Mouse (Mus musculus) intestine, embryonic 15.5 days (tissue): ENCODE results near the gene Ppip5k1. TPM values are rescaled to one million over a fixed set of nuclear protein-coding genes. Genes with fewer than 3 reads are reported as not detected.

Experiments
- ATAC-seq: fragments of 200-750 bp; cut with Nextera tagmentation; 2 replicates; pipeline ENCODE4 v1.8.0; 2017; ENCODE audit warnings: moderate TSS enrichment, moderate library complexity
- H3K27ac ChIP-seq: fragments of 300-500 bp; sonication (generic); 2 replicates; pipeline ENCODE4 v1.5.1; 2015; ENCODE audit warnings: mild to moderate bottlenecking, inconsistent platforms
- H3K27me3 ChIP-seq: fragments of 300-500 bp; sonication (generic); replicated peaks from 2 replicates; pipeline ENCODE4 v1.6.1; 2015; ENCODE audit warnings: inconsistent platforms
- H3K36me3 ChIP-seq: fragments of 300-500 bp; sonication (generic); 2 replicates; pipeline ENCODE4 v1.6.1; 2015; ENCODE audit warnings: inconsistent platforms
- H3K4me1 ChIP-seq: fragments of 300-500 bp; sonication (generic); replicated peaks from 2 replicates; pipeline ENCODE4 v1.6.1; 2015; ENCODE audit warnings: inconsistent platforms
- H3K4me2 ChIP-seq: fragments of 300-500 bp; sonication (generic); replicated peaks from 2 replicates; pipeline ENCODE4 v1.6.1; 2015; ENCODE audit warnings: mild to moderate bottlenecking, inconsistent platforms
- H3K4me3 ChIP-seq: fragments of 300-500 bp; sonication (generic); replicated peaks from 2 replicates; pipeline ENCODE4 v1.5.1; 2015; ENCODE audit warnings: inconsistent platforms
- H3K9ac ChIP-seq: fragments of 300-500 bp; sonication (generic); 2 replicates; pipeline ENCODE4 v1.6.1; 2015; ENCODE audit warnings: inconsistent platforms
- H3K9me3 ChIP-seq: fragments of 300-500 bp; sonication (generic); 2 replicates; pipeline ENCODE4 v1.6.1; 2016; ENCODE audit warnings: inconsistent platforms
- WGBS: fragments of 180-500 bp; shearing (Covaris S2); methylation state at CpG from one replicate; pipeline ENCODE4 v1.1.7; 2015; 5-methylcytosine and 5-hydroxymethylcytosine counted together
- polyA plus RNA-seq: library from polyadenylated mRNA; unstranded; fragments of >200 nt; fragmentation: Nextera tagmentation; extraction: Ambion mirVana; gene quantifications from 2 replicates; pipeline ENCODE4 v1.2.1, GENCODE M21; 2015

Gene Ppip5k1
- polyA plus RNA-seq, 1 experiment from 2014 or later = 16.3 TPM

GRCm38 (mm10) chr2:121271236-121271927 lies 83.8 kb downstream of the Ppip5k1 start, which contains the start of gene Trp53bp1:
Gene Trp53bp1 (minus strand): TSS chr2:121271407.
- Histone ChIP-seq H3K9ac (peak within 1 kb of the TSS; percentile 83), H3K9me3 (no peaks in the 10 kb centered on the region), H3K4me1 (peaks cover 10% of the 10 kb centered on the region; the same call in 1 of the 2 replicates), H3K27me3 (no peaks in the 10 kb centered on the region), H3K4me3 (peak within 1 kb of the TSS; percentile 90), H3K36me3 (0 out of 2 replicates have a peak, but pooled peaks cover 3% of the 10 kb centered on the region), H3K27ac (peak within 1 kb of the TSS; percentile 81), H3K4me2 (peak within 1 kb of the TSS; percentile 78)
- ATAC-seq = peak; percentile 99
- under 1% methylated on average over 37 of the region's 37 CpGs for WGBS

- Histone ChIP-seq H3K4me2 (peak overlapping the region; percentile 68), H3K27me3 (no peaks in the 10 kb centered on the region), H3K4me1 (peaks cover 10% of the 10 kb centered on the region; the same call in 1 of the 2 replicates), H3K4me3 (peak overlapping the region; percentile 90), H3K27ac (peak overlapping the region; percentile 81), H3K36me3 (0 out of 2 replicates have a peak, but pooled peaks cover 3% of the 10 kb centered on the region), H3K9ac (peak overlapping the region; percentile 83), H3K9me3 (no peaks in the 10 kb centered on the region)
- 1% methylated on average over 35 of the region's 35 CpGs for WGBS
- ATAC-seq = peak; percentile 87
These were observed 84.5 kb downstream of the Ppip5k1 start for GRCm38 (mm10) chr2:121270521-121271235.

GRCm38 (mm10) chr2:121268446-121268845 lies 86.8 kb downstream of the Ppip5k1 start:
- no peaks in the 10 kb centered on the region for H3K27me3 ChIP-seq
- H3K27ac ChIP-seq = no peak overlapping the region
- 53% methylated on average over 8 of the region's 8 CpGs for WGBS
- 0 out of 2 replicates have a peak, but pooled peaks have one; percentile 10 for ATAC-seq
- H3K4me3 ChIP-seq = no peak overlapping the region
- H3K9ac ChIP-seq = no peak overlapping the region
- peaks cover 10% of the 10 kb centered on the region; the same call in 1 of the 2 replicates for H3K4me1 ChIP-seq
- H3K36me3 ChIP-seq = 0 out of 2 replicates have a peak, but pooled peaks cover 9% of the 10 kb centered on the region
- H3K9me3 ChIP-seq = no peaks in the 10 kb centered on the region
- H3K4me2 ChIP-seq = no peak overlapping the region

Other genes starting within 250 kb of the Ppip5k1 start
- 0.20 and 0.23 TPM in 2 replicates for gene Tgm7, start 245.6 kb downstream of the Ppip5k1 start, polyA plus RNA-seq
- 17.7 and 18.2 TPM in 2 replicates for gene Adal, start 215.0 kb downstream of the Ppip5k1 start, polyA plus RNA-seq
- gene Lcmt2, start 214.7 kb downstream of the Ppip5k1 start, polyA plus RNA-seq = 19.4 and 20.0 TPM in 2 replicates
- 38.2 and 44.2 TPM in 2 replicates for gene Tubgcp4, start 184.7 kb downstream of the Ppip5k1 start, polyA plus RNA-seq
- gene Zscan29, start 184.3 kb downstream of the Ppip5k1 start, polyA plus RNA-seq = 8.6 and 8.9 TPM in 2 replicates
- gene Trp53bp1, start 84.0 kb downstream of the Ppip5k1 start, polyA plus RNA-seq = 40.1 and 43.4 TPM in 2 replicates
- gene Map1a, start 65.8 kb downstream of the Ppip5k1 start, polyA plus RNA-seq = 2.7 and 4.2 TPM in 2 replicates
- 417 and 490 TPM in 2 replicates for gene Ckmt1, start 2.3 kb upstream of the Ppip5k1 start, polyA plus RNA-seq
- not detected in 2 replicates for gene Strc, start 31.8 kb upstream of the Ppip5k1 start, polyA plus RNA-seq
- 834 and 874 TPM in 2 replicates for gene Pdia3, start 58.4 kb upstream of the Ppip5k1 start, polyA plus RNA-seq
- 1.1 and 2.0 TPM in 2 replicates for gene Catsper2, start 58.4 kb upstream of the Ppip5k1 start, polyA plus RNA-seq
- 8.5 and 9.2 TPM in 2 replicates for gene Ell3, start 88.9 kb upstream of the Ppip5k1 start, polyA plus RNA-seq
- 476 and 498 TPM in 2 replicates for gene Serf2, start 93.8 kb upstream of the Ppip5k1 start, polyA plus RNA-seq
- gene Hypk, start 97.9 kb upstream of the Ppip5k1 start, polyA plus RNA-seq = 88.6 and 101 TPM in 2 replicates
- gene Serinc4, start 101.4 kb upstream of the Ppip5k1 start, polyA plus RNA-seq = 0.23 and 0.30 TPM in 2 replicates
- gene Mfap1b, start 118.7 kb upstream of the Ppip5k1 start, polyA plus RNA-seq = 41.5 and 42.6 TPM in 2 replicates
- gene Mfap1a, start 151.3 kb upstream of the Ppip5k1 start, polyA plus RNA-seq = 19.8 and 20.8 TPM in 2 replicates
- 6.3 and 8.6 TPM in 2 replicates for gene Wdr76, start 151.3 kb upstream of the Ppip5k1 start, polyA plus RNA-seq